Mouse (Mus musculus) embryo, embryonic 10 days (tissue): Measurements from ENCODE around the gene Syt8.
"Not testable (repeated sequence)": the region's sequence is repeated elsewhere in the genome, so short reads cannot be mapped to it uniquely, and the experiment has no call there.

Experiments
- DNase-seq: peaks from one replicate; pipeline ENCODE4 v3.0.0-alpha.2; 2015; ENCODE audit warnings: low spot score

Gene Syt8

DNA sequence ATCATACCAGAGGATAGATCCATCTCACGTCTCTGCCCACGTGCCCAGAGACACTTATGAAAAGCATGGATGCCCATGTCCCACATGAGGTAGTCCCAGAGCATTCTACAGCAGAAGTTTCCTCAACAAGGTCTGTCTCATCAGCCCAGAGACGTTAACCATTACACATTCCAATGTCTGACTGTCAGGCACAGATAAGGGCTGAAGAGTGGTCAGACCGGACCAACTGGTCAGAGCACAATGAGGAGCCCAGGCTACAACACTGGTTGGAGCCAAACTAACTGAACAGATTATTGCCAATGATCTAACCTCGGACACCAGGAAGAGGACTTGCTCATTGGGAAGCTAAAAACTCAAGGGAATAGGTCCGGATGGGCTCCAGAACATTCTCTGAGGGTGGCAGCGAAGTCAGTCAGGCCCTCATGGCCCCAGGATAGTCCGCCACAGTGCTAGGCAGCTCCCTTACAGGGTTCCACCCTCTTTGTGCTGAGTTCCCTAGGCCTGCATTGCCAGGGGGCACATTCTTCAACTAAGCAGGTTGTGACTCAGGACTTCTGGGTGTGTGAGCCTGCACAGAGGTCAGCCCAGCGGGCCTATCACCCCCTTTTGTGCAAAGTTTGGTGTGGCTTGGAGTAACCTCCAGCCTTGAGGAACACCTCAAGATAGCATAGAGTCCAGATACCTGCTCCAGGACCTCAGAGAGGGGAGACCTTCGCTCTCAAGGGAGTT lies at the start of gene Syt8:
Syt8 (plus strand) TSS at position 714 of the 729 bp plus-strand sequence.
- peak; percentile 29 for DNase-seq

GRCm38 (mm10) chr7:142385742-142386403 lies 48.8 kb upstream of the Syt8 start:
- DNase-seq: no peak

DNA sequence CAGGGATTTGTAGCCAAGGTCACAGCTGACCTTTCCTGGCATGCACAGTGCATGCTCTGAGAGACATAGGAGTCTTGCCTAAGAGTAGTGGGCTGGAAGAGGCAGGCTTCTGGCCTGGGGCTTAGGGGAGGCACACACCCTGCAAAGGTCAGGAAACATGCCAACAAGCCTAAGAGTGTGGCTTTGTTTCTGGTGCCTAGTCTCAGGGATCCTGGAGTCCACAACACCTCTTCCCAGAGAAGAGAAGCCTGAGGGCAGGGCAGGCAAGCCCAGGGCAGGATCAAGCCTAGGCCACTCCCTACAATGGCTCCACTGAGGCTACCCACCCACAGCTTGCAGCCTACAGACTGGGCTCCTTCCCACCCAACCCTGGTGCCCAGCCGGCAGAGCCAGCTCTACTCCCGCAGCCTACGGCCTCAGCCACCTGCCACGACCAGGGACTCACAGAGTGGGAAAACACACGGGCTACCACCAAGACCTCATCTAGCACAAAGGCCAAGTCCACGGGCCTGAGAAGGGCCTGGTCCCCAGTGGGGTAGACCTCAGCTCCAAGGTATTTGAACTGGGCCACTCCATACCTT lies 47.9 kb upstream of the Syt8 start:
- DNase-seq: no peak

GRCm38 (mm10) chr7:142387419-142388148 lies 47.1 kb upstream of the Syt8 start, which contains the start of gene Ctsd:
TSS of gene Ctsd (minus strand) at chr7:142388038.
- DNase-seq: peak; percentile 99

DNA sequence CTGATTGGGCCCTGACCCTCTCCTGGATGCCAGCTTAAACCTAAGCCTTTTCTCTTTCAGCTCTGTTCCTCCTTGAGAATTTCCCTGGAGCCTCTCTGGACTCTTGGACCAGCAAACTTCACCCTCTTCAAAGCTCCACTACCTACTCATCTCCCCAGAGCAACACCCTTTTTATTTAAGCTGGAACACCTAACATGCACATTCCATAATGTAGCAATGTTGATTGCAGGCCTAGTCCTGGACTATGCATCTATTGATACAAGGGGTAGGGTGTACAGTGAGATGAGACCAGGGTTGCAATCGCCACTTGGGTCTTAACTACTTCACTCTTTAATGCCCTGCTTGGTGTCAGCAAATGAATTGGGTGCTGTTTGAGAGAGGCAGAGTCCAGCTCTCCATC lies 46.5 kb upstream of the Syt8 start:
- no peak for DNase-seq

DNA sequence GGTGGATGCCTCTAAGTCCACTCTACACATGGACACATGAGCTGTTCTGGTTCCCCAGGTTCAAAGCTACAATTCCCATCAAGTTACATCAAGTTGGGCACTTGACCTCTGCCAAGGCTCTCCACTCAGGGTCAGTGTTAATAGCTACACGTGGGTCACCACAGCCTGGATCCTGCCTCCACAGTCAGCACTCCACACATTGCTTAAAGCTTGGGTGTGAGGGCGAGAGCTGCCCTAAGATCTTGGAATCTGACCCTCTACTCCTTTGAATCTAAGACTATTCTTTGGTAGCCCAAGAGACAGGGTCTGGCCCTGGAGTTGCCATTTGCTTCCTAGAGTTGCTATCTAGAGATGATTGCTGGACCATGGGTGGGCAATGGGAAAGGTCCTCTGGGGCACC lies 45.9 kb upstream of the Syt8 start:
- DNase-seq: no peak

GRCm38 (mm10) chr7:142389961-142390650 lies 44.5 kb upstream of the Syt8 start:
- DNase-seq: no peak

- DNase-seq: no peak
Measured at GRCm38 (mm10) chr7:142391108-142391507, 43.5 kb upstream of the Syt8 start.

GRCm38 (mm10) chr7:142391609-142392008 lies 43.0 kb upstream of the Syt8 start:
- no peak for DNase-seq

DNA sequence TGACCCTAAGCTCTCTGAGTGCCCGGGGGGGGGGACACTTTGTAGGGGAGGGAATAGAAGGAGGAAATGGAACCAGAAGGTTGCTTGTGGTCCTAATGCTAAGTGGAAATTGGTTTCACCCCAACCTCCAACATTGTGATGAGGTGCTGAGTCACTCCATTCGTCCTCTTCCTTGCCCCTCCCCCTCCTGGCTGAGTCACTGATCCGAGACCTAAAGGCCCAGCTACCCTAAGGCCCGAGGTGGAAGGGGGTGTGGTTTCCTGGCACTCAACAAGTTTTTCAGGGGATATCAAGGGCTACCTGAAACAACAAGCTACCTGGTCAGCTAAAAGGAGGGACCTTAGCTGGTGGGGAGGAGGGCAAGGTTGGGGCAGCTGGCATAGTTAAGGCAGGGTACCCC lies 41.5 kb upstream of the Syt8 start:
- peak; percentile 15 for DNase-seq

- DNase-seq: no peak
Measured at GRCm38 (mm10) chr7:142394261-142395190, 40.1 kb upstream of the Syt8 start.

- no peak for DNase-seq
Measured at GRCm38 (mm10) chr7:142395472-142395871, 39.2 kb upstream of the Syt8 start.

- DNase-seq: no peak
Measured at GRCm38 (mm10) chr7:142396611-142397010, 38.0 kb upstream of the Syt8 start.

GRCm38 (mm10) chr7:142398052-142398451 lies 36.6 kb upstream of the Syt8 start:
- DNase-seq: peak; percentile 19

DNA sequence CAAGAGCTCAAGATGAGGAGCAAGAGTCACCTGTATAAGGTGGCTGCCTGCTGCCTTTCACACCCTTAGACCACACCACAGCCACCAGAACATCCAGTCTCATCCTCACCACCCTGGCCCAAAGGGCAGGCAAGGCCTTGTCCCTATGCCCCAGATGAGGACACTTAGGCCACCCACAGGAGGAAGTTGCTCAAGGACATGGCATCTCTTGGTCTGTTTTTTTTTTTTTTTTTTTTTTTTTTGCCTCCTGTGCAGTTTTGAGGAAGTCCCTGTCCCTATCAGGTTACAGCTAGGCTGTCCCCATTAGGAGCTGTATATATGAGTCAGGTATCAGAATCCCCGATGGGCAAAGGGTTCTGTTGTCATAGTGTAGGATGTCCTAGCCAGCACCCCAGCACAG lies 35.4 kb upstream of the Syt8 start:
- DNase-seq: no peak

- no peak for DNase-seq
Measured at GRCm38 (mm10) chr7:142400112-142400749, 34.4 kb upstream of the Syt8 start.

DNA sequence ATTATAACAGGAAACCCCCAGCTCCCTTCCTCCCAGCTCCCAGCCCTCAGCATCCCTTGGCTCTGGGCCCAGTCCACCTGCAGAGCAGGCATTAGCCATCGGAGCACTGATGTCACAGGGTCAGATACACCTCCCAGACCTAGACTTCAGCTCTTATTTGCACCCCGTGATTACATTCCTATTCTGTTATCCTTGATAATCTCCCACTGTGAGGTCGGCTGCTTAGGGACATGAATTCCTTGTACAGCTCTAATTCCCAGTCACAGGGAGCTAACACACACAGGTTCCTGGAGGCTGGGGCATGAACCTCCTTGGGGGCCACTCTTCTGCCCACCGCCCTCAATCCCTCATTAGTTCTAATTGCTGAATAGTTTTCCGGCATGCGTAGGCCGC lies 33.9 kb upstream of the Syt8 start:
- DNase-seq: peak; percentile 40

- DNase-seq: no peak
Measured at GRCm38 (mm10) chr7:142403591-142403990, 31.1 kb upstream of the Syt8 start.

DNA sequence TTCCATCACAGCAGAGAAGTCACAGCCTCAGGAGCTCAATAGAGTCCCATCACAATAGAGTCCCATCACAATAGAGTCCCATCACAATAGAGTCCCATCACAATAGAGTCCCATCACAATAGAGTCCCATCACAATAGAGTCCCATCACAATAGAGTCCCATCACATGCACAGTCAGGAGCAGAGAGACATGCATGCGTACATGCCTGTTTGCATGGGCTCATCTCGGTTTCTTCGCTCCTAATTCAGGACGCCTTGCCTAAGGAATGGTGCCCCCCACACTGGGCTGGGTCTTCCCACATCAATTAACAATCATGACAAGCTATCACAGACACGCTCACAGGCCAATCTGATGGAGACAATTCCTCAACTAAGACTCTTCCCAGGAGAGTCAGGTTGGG lies 29.5 kb upstream of the Syt8 start:
- not testable (repeated sequence) for DNase-seq

DNA sequence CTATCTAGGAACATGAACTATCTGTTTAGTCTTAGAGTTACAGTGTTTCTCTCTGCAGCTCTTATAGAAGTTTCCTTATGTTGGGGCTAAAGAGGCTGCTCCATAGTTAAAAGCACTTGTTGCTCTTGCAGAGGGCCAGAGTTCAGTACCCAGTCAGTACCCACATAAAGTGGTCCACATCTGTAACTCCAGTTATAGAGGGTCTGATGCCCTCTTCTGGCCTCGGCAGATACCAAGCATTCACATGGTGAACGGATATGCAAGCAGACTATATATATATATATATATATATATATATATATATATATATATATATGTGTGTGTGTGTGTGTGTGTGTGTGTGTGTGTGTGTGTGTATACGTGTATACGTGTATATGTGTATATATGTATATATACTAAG lies 26.7 kb upstream of the Syt8 start:
- no peak for DNase-seq
